Mouse (Mus musculus): Measurements from ENCODE around the gene Olfr1373.
A peak's percentile ranks its signal among the peaks of the same experiment; 100 is the strongest.

Olfr1373 gene

DNA sequence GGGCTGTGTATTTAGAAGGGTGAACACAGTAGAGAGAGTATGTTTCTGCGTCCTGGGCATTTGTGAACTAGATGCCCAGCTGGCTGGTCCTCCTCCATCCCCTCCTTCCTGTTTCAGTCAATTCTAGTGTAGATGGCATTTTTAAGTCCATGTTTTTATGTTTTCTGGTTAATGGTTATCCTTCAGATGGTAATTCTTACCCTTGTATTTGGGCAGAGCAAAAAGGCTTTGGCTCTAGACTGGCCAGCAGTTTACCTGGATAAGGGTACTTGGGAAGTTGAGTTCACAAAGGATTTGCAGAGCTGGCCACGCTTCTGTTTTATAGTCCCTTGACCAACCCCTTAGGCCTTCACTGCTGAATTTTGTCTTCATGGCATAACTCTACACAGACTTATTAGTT lies 39.3 kb downstream of the Olfr1373 start:
- DNase-seq (ENCODE audit: low spot score) = no peak

DNA sequence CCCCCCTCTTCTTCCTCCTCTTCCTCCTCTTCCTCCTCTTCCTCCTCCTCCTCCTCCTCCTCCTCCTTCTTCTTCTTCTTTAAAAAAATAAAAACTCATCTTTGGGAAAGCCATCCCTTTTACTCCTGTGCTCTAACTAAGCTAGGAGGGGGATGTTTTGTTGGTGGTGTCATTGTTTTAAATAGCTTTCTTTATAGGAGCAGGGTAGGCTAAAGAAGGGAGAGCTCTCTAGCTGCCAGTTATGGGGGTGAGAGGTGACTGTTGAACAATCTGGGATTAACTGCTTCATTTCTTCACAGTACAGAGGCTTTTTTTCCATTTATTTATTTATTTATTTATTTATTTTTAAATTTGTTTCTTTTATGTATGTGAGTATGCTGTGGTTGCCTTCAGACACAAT lies 39.8 kb downstream of the Olfr1373 start:
- DNase-seq (ENCODE audit: low spot score) = no peak

DNA sequence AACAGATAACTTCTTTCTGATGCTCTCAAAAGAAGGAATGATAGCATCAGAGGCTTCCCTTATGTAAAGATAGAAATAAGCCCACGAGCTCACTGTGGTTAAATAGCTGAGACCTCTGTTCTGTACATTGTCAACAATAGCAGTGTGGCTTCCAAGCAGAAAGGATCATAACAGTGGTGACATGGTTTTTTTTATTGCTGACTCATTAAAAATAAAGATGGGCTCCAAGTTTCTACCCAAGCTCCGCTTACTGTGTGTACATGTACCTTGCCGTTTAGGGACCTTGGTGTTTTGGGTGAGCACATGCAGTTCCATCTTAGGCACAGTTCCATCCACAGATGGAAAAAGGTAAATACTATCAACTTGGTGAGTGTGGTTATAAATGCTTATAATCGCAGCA lies 42.4 kb downstream of the Olfr1373 start:
- DNase-seq (ENCODE audit: low spot score) = no peak

DNA sequence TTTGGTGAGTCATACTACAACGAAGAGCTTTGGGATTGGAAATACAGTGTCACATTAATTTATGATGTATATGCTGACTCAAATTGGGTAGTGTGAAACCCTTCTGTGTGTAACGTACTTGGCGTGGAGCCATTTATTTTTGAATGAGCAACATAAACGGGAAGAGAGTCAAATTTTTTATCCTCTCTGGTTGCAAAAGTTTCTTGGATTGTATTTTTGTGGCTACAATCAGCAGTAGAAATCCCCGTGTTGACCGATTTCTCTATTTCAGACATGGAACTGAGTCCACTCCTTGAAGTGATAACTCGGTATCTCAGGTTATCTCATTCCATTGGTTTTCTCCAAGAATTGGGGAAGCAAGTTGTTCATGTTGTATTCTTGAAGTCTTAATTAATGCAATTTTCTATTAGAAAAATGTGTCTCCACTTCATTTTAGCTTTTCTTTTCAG lies 45.5 kb downstream of the Olfr1373 start:
- DNase-seq (ENCODE audit: low spot score) = no peak

DNA sequence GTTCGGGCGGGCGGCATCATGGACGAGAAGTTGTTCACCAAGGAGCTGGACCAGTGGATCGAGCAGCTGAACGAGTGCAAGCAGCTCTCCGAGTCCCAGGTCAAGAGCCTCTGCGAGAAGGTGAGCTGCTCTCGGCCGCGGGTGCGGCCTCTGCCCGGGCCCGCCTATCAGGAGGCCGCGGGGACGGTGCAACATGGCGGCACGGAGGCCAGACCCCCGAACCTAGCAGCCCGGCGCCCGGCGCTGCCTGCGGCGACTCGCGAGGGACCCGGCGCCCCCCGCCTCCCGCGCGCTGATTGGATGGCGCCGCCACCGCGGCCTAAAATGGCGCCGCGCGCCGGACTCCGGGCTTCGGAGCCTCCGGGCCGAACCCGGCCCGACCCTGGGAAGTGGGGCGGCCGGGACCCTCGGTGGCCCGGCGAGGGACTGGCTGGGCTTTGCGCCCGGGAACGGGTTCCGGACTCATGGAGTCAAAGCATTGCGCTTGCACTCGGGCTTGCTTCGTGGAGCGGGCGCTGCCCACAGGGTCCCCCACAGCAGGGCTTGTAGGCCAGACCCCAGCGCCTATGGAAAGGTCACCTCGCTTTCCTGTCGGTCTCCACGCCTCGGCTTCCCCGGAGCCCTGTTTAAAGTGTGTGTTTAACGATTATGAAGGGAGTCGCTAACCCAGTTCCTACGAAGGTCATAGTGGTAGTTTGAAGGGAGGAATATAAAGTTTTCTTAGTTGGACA lies 46.1 kb downstream of the Olfr1373 start:
- peak; percentile 60 for DNase-seq (ENCODE audit: low spot score)

DNA sequence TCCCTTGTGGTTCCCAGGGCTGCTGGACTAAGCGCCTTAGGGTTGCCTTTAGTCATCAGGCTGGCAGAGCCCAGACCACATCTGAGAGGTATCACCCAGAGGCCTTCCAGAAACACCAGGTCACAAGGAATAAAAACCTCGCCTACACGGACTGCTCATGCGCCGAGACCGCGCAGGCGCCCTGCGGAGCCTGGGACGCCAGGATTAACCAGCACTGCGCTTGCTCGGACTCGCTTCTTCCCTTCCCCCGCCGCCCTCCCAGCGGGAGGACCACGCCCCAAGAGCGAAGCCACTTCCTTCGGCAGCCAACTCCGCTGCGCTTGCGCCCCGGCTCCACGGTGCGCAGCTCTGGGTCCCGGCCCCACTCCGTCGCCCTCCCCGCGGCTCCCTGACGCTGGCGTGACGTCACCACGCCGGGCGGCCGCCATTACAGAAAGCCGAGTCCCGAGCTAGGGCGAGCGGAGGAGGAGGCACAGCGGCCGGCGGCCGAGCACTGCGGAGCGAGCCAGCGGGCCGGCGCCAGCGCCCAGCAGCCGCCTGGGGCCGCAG lies 46.9 kb downstream of the Olfr1373 start, which contains the start of gene Ppp2ca:
Gene Ppp2ca, plus strand, starts transcription at position 284 of the 549 bp plus-strand sequence.
- DNase-seq (ENCODE audit: low spot score) = peak; percentile 96

DNA sequence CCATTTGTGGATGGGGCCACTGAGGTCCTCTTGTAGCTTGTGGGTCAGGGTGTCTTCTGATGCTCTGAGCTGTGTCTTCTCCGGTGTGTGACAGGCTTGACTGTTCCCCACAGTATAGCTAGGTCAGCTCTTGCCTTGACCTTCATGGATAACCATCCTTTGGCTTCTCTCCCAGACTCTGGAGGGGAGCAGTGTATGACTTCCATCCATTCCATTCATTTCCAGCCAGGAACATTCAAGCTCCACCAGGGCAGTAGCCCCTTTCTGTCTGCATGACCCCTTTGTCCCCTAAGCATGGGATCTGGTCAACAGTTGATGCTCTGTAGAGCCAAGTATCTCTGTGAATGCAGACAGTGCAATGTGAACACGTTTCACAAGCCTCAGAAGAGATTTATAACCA lies 47.7 kb downstream of the Olfr1373 start:
- no peak for DNase-seq (ENCODE audit: low spot score)

DNA sequence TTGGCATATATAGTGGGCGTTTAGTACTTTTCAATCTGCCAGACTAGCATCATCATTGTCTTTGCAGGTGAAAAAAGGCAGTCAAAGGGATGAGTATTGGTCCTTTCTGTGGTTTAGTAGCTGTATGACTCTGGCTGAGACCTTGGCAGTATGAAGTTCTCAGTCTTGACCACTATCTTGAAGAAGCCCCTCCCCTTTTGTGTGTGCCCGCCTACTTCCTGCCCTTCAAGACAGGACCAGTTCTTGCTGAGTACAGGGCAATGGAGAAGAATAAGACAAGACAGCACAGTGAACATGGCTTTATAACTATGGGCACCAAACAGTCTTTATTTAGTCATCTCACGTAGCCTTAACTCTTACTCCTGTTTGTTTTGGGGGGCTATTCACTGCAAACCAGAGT lies 48.3 kb downstream of the Olfr1373 start:
- DNase-seq (ENCODE audit: low spot score) = no peak
